Mouse (Mus musculus): Measurements from ENCODE around the gene Tmem164.

DNA sequence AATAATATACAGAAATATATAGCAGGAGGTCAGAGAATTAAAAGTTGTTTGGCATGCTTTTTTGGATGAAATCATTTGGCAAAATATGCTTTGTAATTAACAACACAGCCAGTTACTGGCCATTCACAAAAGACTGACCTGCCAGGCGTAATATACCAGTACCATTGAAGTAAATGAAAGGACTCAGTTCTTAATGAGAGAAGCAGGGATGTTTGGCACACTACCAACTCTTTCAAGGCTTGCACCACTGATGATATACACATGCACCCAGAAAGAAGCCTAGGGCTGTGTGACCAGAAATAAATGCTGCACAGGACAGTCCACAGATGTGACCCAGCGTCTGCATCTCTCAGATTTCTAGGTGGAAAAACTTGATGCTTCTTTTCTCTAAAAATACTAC is 188.6 kb downstream of the Tmem164 start:
- TF ChIP-seq CTCF (IDR thresholded peaks at IDR 0.05; ENCODE audit: low read depth) (no peak), EP300 (optimal IDR thresholded peaks at IDR 0.05) (no peak)

All from stomach, postnatal 0 days (tissue).